Mouse (Mus musculus) kidney, postnatal 10 days (tissue): ENCODE measurements at regions not wholly inside any gene's neighbourhood (a gene's known extent, or its start where the extent isn't known, plus 50 kb on each side); places are given as distances from the start of the nearest gene placed in this dataset.

Experiments used
- DNase-seq: peaks from one replicate; pipeline ENCODE4 v3.0.0; 2021; ENCODE audit warnings: mixed read lengths

DNA sequence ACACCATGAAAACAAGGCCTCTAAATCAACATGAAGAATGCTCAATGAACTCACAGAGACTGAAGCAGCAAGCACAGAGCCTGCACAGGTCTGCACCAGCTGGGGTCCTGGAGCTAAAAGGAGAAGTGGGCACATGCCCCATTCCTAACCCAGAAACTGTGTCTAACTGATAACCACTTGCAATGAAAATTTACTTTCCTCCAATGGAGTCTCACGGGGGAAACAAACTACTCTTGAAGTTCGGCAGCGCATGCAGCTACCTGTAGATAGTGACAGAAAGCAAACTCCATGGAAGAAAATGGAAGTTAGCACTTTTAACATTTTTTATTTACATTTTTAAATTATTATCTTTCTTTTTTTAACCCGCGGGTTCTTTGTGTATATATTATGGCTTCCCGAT lies 76.8 kb upstream of the Akap6 start:
- DNase-seq = no peak

- DNase-seq = no peak
Observed at GRCm38 (mm10) chr12:52623416-52624108, 75.6 kb upstream of the Akap6 start.

- DNase-seq = no peak
Observed at GRCm38 (mm10) chr12:52624871-52625270, 74.3 kb upstream of the Akap6 start.

DNA sequence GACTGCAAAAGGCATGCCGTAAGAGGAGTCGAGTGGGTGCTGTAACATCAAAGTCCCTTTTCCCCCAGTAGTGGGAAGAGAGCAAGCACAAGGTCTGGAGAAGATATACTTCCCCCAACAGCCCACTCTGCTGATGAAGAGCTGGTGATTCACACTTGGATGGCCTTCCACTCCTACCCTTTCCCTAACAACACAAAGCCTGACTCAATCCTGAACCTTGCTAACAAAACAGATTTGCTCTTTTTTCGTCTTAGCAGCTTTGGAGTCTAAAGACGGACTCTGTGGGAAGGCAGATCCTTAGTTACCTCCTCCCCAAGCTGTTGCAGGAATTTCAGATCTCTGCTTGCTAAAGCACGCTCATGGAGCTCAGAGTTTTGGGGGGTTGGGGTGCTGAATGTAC lies 70.4 kb upstream of the Akap6 start:
- no peak for DNase-seq

DNA sequence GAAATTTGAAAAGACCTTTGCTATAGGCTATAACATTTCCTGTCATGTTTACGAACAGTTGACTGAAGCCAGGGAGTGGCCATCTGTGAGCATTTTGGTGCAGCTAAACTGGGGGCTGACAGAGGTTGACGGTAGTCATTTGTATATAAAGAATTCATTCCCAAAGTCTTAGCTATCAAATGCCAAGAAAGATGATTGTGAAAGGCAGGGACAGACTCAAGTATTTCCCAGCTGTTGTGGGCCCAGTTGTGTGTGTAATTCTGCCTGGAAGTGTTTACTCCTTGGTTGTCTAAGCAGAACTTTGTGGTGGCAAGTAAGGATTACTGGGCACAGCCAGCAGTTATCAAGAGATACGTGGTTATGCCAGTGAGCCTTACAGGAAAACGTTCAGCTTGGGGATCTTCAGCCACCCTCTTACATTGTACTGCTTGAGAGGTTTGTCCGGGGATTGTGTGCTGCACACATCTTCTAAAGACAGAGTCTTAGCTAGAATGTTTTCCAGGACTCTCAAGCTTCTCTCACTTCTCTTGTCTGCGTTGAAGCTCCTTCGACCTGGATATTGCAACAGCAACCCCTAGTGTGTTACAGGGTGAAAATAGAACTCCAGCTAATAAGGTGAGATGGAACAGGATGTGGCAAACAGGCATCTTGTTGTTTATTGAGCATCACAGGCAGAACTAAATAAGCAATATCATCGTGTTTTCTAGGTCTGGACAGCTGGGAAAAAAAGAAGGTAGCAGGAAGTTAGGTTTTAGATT lies 63.9 kb upstream of the Akap6 start:
- DNase-seq = no peak

GRCm38 (mm10) chr12:52636186-52636881 lies 62.8 kb upstream of the Akap6 start:
- no peak for DNase-seq

DNA sequence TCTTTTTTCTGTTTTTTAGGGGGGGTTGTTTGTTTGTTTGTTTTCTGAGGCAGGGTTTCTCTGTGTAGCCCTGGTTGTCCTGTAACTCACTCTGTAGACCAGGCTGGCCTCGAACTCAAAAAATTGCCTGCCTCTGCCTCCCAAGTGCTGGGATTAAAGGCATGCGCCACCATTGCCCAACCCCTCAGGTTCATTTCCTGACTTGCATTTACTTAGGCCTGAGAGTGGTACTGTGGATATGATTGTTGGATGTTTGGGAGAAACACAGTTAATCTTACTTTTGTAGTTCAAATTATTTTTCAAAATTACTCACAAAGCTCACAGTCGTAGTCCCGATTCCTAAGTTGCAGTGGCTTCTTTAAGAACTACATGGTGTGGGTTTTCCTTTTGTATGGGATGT lies 62.3 kb upstream of the Akap6 start:
- no peak for DNase-seq

- peak; percentile 73 for DNase-seq
Observed at GRCm38 (mm10) chr12:52637506-52638249, 61.5 kb upstream of the Akap6 start.

DNA sequence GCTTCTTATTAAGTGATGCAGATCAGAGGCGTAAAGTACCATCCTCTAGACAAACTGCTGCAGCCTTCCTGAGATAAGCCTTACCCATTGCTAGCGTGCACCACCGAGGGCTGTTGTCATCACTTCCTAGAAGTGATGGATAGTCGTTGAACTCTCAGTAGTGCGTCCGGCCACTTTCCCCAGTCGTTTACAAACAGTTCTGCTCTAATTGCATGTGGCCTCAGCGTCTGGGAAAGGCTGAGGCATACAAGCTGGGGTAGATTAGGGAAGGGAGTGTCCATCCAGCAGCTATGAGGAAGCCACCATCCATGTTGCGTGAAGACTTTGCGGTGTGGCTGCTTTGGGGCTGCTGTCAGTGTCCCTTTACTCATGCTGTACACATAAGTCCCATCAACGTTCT lies 60.7 kb upstream of the Akap6 start:
- peak; percentile 21 for DNase-seq

GRCm38 (mm10) chr12:52644059-52644458 lies 55.1 kb upstream of the Akap6 start:
- DNase-seq = no peak
